Mouse (Mus musculus): ENCODE results near the gene Rem2. TPM values are rescaled to one million over a fixed set of nuclear protein-coding genes. Genes with fewer than 3 reads are reported as not detected.

The Rem2 gene
- total and polyA plus RNA-seq, 3 experiments = 4.8 to 38.8 TPM; not detected in 1

DNA sequence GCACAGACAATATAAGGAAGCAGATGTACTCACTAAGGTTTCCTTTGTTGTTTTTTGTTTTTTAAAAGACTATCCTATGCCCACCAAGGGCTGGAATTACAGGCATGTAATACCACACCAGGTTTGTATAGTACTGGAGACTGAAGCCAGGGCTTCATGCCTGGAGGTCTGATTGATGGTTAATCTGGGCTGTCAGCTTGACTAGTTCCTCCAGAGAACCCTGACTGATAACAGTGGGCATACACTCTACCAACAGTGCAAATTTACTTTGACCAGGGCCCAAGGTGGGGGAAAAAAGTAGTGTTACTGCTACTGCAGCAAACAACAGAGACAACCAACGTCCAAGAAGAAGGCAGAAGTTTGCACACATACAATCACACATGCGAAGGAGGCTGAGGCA lies 4.4 kb upstream of the Rem2 start (continued):
- no peak for TF ChIP-seq USF1 (IDR thresholded peaks at IDR 0.05; ENCODE audit: low read depth, low read length)

DNA sequence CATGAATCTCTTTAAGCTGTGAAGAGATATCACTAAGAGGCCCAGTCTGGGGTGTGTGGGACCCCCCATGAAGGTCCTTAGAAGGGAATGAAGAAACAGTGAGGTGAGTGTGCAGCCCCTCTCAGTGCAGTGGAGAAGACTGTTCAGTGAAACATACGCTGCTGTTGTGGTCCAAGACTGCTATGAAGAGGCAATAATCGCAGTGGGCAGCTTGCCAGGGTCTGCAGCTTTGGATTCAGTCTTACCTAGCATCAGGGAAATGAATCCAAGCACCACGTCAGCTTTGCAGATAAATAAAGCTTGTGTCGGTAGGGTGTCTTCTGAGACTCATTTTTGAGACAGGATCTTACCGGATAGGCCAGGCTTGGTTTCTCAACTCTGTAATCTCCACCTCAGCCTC lies 3.2 kb upstream of the Rem2 start:
- Histone ChIP-seq H3K9ac (ENCODE audit: control insufficient read depth, low read depth, low read length, poor library complexity, severe bottlenecking) (no peak overlapping the region), H3K4me3 (ENCODE audit: control insufficient read depth in 1 of 2, insufficient read depth in 1 of 2, low read depth in 2 of 2, low read length in 2 of 2) (no peak overlapping the region), H3K27me3 (ENCODE audit: control insufficient read depth in 1 of 2, insufficient read depth in 2 of 2, low read length in 2 of 2) (no peaks in the 10 kb centered on the region), H3K79me2 (ENCODE audit: control insufficient read depth, insufficient read depth, low read length, poor library complexity) (no peaks in the 10 kb centered on the region; the same call in 1 of the 2 replicates), H3K36me3 (ENCODE audit: control insufficient read depth in 1 of 2, insufficient read depth in 2 of 2, low read length in 2 of 2) (peaks cover 0 to 14% of the 10 kb centered on the region in 2 experiments; a peak in 2 of 4 replicates), H3K27ac (ENCODE audit: control insufficient read depth, low read depth, low read length) (no peak overlapping the region), H3K4me1 (ENCODE audit: control insufficient read depth in 1 of 2, insufficient read depth in 2 of 2, low read length in 2 of 2) (peaks cover 12 to 21% of the 10 kb centered on the region in 2 experiments), H3K9me3 (replicated peaks; ENCODE audit: insufficient read depth, low read length) (no peaks in the 10 kb centered on the region)
- TF ChIP-seq TCF12 (IDR thresholded peaks at IDR 0.05; ENCODE audit: low read depth, low read length) (no peak), USF2 (IDR thresholded peaks at IDR 0.05; ENCODE audit: borderline replicate concordance in 1 of 2, insufficient read depth in 1 of 2, low read depth in 1 of 2, low read length in 2 of 2) (no peak), MAX (IDR thresholded peaks at IDR 0.05; ENCODE audit: low read length) (no peak), POLR2AphosphoS5 (IDR thresholded peaks at IDR 0.05; ENCODE audit: borderline replicate concordance, low read depth, low read length) (no peak), NRF1 (IDR thresholded peaks at IDR 0.05; ENCODE audit: insufficient read depth, low read depth, low read length, poor library complexity, severe bottlenecking) (no peak), UBTF (IDR thresholded peaks at IDR 0.05; ENCODE audit: borderline replicate concordance, insufficient read depth, low read depth, low read length) (no peak), CHD2 (IDR thresholded peaks at IDR 0.05; ENCODE audit: low read length) (no peak), GATA1 (IDR thresholded peaks at IDR 0.05; ENCODE audit: low read depth, low read length) (no peak), MXI1 (IDR thresholded peaks at IDR 0.05; ENCODE audit: low read depth, low read length) (no peak), JUND (IDR thresholded peaks at IDR 0.05; ENCODE audit: low read depth, low read length) (no peak), POLR2A (IDR thresholded peaks at IDR 0.05; ENCODE audit: control insufficient read depth in 1 of 2, insufficient read depth in 1 of 2, low read depth in 1 of 2, low read length in 2 of 2, poor library complexity in 1 of 2) (no peak), CTCF (IDR thresholded peaks at IDR 0.05 in 2 of 3, conservative IDR thresholded peaks at IDR 0.05 in 1 of 3; ENCODE audit: control insufficient read depth in 1 of 3, insufficient read depth in 1 of 3, low read depth in 2 of 3, low read length in 3 of 3, poor library complexity in 1 of 3, severe bottlenecking in 1 of 3) (no peak)
- no peak for DNase-seq (ENCODE audit: low read depth, low spot score)

DNA sequence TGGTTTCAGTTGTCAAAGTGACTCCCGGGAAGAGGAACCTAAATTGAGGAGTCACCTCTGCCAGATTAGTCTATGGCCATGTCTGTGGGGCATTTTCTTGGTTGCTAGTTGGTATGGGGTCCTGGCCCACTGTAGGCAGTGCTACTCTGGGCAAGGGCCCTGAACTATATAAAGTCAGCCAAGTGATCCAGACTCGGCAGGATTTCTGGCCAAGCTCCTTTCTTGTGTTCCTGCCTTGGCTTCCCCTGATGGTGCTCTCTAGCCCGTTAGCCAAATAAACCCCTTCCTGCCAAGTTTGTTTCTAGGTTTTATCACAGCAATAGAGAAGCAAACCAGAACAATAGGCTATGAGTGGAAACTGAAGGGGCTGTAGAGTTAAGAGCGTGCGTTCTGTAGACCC lies 1.2 kb upstream of the Rem2 start:
- peaks cover 0 to 22% of the 10 kb centered on the region in 2 experiments; a peak in 2 of 4 replicates for H3K36me3 ChIP-seq (ENCODE audit: control insufficient read depth in 1 of 2, insufficient read depth in 2 of 2, low read length in 2 of 2)
- H3K27me3 ChIP-seq (ENCODE audit: control insufficient read depth in 1 of 2, insufficient read depth in 2 of 2, low read length in 2 of 2) = no peaks in the 10 kb centered on the region

More for the DNA sequence above, 1.2 kb upstream of the Rem2 start:
- Histone ChIP-seq H3K9ac (ENCODE audit: control insufficient read depth, low read depth, low read length, poor library complexity, severe bottlenecking) (no peak overlapping the region), H3K4me3 (ENCODE audit: control insufficient read depth in 1 of 2, insufficient read depth in 1 of 2, low read depth in 2 of 2, low read length in 2 of 2) (no peak overlapping the region), H3K4me1 (ENCODE audit: control insufficient read depth in 1 of 2, insufficient read depth in 2 of 2, low read length in 2 of 2) (peaks cover 18 to 26% of the 10 kb centered on the region in 2 experiments), H3K27ac (ENCODE audit: control insufficient read depth, low read depth, low read length) (no peak overlapping the region), H3K9me3 (replicated peaks; ENCODE audit: insufficient read depth, low read length) (no peaks in the 10 kb centered on the region), H3K79me2 (ENCODE audit: control insufficient read depth, insufficient read depth, low read length, poor library complexity) (no peaks in the 10 kb centered on the region)
- TF ChIP-seq EP300 (IDR thresholded peaks at IDR 0.05; ENCODE audit: low read depth in 1 of 2, low read length in 2 of 2) = no peak
- no peak for TF ChIP-seq ZKSCAN1 (IDR thresholded peaks at IDR 0.05; ENCODE audit: low read depth, low read length)
- no peak for TF ChIP-seq ZC3H11A (IDR thresholded peaks at IDR 0.05; ENCODE audit: low read depth, low read length)
- no peak for TF ChIP-seq ZNF384 (IDR thresholded peaks at IDR 0.05; ENCODE audit: low read depth, low read length)
- no peak for TF ChIP-seq SMC3 (IDR thresholded peaks at IDR 0.05; ENCODE audit: low read depth, low read length)
- TF ChIP-seq MAX (IDR thresholded peaks at IDR 0.05; ENCODE audit: low read length) = no peak
- no peak for TF ChIP-seq SIN3A (IDR thresholded peaks at IDR 0.05; ENCODE audit: low read length)
- TF ChIP-seq MYB (IDR thresholded peaks at IDR 0.05; ENCODE audit: low read depth, low read length) = no peak
- no peak for TF ChIP-seq MYC (IDR thresholded peaks at IDR 0.05; ENCODE audit: low read depth, low read length)
- no peak for TF ChIP-seq GABPA (IDR thresholded peaks at IDR 0.05; ENCODE audit: low read depth, low read length)
- no peak for TF ChIP-seq MEF2A (IDR thresholded peaks at IDR 0.05; ENCODE audit: extremely low read depth, insufficient replicate concordance, low read depth, low read length, poor library complexity, severe bottlenecking)
- no peak for TF ChIP-seq NELFE (IDR thresholded peaks at IDR 0.05; ENCODE audit: low read depth, low read length)
- no peak for TF ChIP-seq JUND (IDR thresholded peaks at IDR 0.05; ENCODE audit: low read depth, low read length)
- DNase-seq (ENCODE audit: low read depth, low spot score) = no peak

Data from MEL (cell line).